Mouse (Mus musculus) hindbrain, embryonic 12.5 days (tissue): ENCODE data around the gene Igf2bp1. TPM values are rescaled to one million over a fixed set of nuclear protein-coding genes. Genes with fewer than 3 reads are reported as not detected.
A peak's percentile ranks its signal among the peaks of the same experiment; 100 is the strongest.

Experiments
- ATAC-seq: fragments of 200-750 bp; cut with Nextera tagmentation; 2 replicates; pipeline ENCODE4 v1.8.0; 2017; ENCODE audit warnings: moderate TSS enrichment; ENCODE audit not compliant: low FRiP score
- H3K27ac ChIP-seq: fragments of 300-500 bp; sonication (generic); 2 replicates; pipeline ENCODE4 v1.5.1; 2016; ENCODE audit warnings: mild to moderate bottlenecking
- H3K27me3 ChIP-seq: fragments of 300-500 bp; sonication (generic); 2 replicates; pipeline ENCODE4 v1.6.1; 2016; ENCODE audit warnings: mild to moderate bottlenecking
- H3K36me3 ChIP-seq: fragments of 300-500 bp; sonication (generic); 2 replicates; pipeline ENCODE4 v1.6.1; 2016; ENCODE audit warnings: mild to moderate bottlenecking
- H3K4me1 ChIP-seq: fragments of 300-500 bp; sonication (generic); 2 replicates; pipeline ENCODE4 v1.6.1; 2016
- H3K4me2 ChIP-seq: fragments of 300-500 bp; sonication (generic); replicated peaks from 2 replicates; pipeline ENCODE4 v1.6.1; 2016; ENCODE audit warnings: mild to moderate bottlenecking
- H3K4me3 ChIP-seq: fragments of 300-500 bp; sonication (generic); 2 replicates; pipeline ENCODE4 v1.5.1; 2016; ENCODE audit warnings: mild to moderate bottlenecking
- H3K9ac ChIP-seq: fragments of 300-500 bp; sonication (generic); 2 replicates; pipeline ENCODE4 v1.6.1; 2016; ENCODE audit warnings: mild to moderate bottlenecking, moderate library complexity
- H3K9me3 ChIP-seq: fragments of 300-500 bp; sonication (generic); replicated peaks from 2 replicates; pipeline ENCODE4 v1.6.1; 2016; ENCODE audit warnings: mild to moderate bottlenecking
- WGBS: fragments of 180-500 bp; shearing (Covaris S2); methylation state at CpG from one replicate; pipeline ENCODE4 v1.1.7; 2016; 5-methylcytosine and 5-hydroxymethylcytosine counted together
- polyA plus RNA-seq: library from polyadenylated mRNA; unstranded; fragments of >200 nt; fragmentation: Nextera tagmentation; extraction: Ambion mirVana; gene quantifications from 2 replicates; pipeline ENCODE4 v1.2.1, GENCODE M21; 2016

The Igf2bp1 gene
- polyA plus RNA-seq, 1 experiment from 2014 or later = 73.3 TPM

DNA sequence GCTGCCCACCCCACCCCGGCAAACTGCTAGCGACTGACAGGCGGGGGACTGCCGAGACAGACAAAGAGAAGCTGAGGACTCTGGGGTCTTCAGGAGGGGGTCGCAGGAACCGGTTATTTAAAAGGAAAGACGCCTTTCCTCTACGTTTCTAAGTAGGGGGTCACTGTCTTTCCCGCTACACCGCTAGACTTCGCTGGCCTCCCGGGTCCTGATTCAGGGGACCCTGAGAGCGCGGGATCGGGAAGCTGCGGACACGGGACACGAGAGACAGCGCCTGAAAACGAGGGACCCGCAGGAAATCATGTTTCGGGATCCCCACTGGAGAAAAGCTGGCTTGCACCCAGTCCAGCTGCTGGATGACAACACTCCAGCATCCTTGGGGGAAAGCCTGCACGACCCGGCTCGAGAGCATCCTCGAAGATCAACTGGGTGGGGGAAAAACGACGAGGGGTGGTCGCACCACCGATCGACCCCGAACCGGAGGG, 669 bp upstream of the Igf2bp1 start:
- H3K4me2 ChIP-seq = peak overlapping the region; percentile 73
- peak overlapping the region; percentile 94 for H3K9ac ChIP-seq
- H3K9me3 ChIP-seq = no peaks in the 10 kb centered on the region
- no peaks in the 10 kb centered on the region for H3K36me3 ChIP-seq
- peak overlapping the region; percentile 98 for H3K27ac ChIP-seq
- ATAC-seq = peak; percentile 42; the same call in 1 of the 2 replicates
- WGBS = under 1% methylated on average over 33 of the region's 33 CpGs
- H3K27me3 ChIP-seq = no peaks in the 10 kb centered on the region
- peaks cover 21% of the 10 kb centered on the region for H3K4me1 ChIP-seq
- H3K4me3 ChIP-seq = peak overlapping the region; percentile 92

DNA sequence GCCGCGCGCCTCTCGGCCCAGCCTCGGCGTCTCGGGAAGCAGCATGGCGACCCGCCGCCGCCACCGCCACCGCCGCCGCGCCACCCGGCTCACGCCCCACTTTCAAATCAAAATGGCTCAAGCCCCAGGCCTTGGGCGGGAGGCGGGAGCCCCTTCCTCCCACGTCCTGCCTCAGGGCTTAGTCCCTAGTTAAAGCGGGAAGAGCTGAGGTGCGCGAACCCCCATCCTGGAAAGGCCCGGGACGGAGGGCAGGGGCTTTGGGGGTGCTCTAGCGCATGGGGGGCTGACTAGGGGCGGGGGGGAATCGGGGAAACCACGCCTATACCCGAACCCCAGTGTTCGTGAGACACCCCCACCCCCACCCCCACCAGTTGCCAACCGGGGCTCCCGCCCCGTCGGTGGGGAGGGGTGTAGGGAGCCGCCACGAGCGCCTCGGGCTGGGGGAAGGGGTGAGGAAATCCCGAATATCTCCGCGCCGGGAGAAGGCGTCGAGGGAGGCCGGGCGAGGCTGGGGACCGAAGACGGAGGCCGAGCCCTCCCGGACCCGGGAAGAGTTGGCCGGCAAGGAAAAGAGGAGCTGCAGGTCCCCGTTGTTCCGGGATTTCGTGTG, 842 bp downstream of the Igf2bp1 start:
- Histone ChIP-seq H3K4me3 (peak overlapping the region; percentile 92), H3K4me2 (peak overlapping the region; percentile 73), H3K36me3 (no peaks in the 10 kb centered on the region), H3K27me3 (no peaks in the 10 kb centered on the region), H3K9ac (peak overlapping the region; percentile 94), H3K27ac (peak overlapping the region; percentile 98), H3K4me1 (peaks cover 30% of the 10 kb centered on the region), H3K9me3 (no peaks in the 10 kb centered on the region)
- 0 out of 2 replicates have a peak, but pooled peaks have one; percentile 2 for ATAC-seq
- WGBS = 1% methylated on average over 38 of the region's 57 CpGs

DNA sequence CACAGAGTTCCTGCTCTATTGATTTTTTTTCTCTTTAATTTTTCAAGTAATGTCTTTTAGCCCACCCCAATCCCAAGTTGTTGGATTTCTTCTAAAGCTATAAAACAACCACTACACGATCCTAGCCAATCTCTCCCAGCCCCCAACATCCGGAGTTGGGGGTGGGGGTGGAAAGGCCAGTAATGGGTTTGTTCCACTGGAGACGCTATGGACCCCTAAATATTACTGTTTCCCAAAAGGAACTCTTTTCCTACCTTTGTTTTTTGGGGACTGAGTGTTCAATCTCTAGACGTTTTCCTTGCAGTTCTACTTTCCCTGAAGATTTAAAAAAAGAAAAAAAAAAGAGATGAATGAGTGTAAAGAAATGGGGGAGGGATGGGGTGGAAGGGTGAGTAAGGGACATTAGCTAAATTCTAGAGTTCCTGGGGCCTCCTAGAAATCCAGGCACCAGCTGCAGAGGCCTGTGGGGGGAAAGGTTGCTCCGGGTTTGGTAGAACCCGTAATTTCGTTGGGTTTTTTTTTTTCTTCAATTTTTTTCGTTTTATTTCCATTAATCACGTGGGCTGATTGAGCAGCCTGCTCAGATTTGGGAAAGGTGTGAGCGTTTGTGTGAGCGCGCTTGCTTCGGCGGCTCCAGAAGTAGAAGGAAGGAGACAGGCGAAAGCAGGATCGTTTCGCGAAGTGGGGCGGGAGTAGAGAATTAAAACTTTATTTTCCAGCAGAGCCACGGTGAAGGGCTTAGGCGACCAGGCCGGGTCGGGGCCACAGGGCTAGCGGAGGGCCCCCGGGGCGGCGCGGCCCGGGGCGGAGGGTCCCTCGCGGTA, 1.6 kb downstream of the Igf2bp1 start:
- Histone ChIP-seq H3K4me1 (peaks cover 30% of the 10 kb centered on the region), H3K9ac (peak overlapping the region; percentile 94), H3K4me2 (peak overlapping the region; percentile 73), H3K36me3 (no peaks in the 10 kb centered on the region), H3K4me3 (peak overlapping the region; percentile 92), H3K27ac (peak overlapping the region; percentile 98), H3K27me3 (no peaks in the 10 kb centered on the region), H3K9me3 (no peaks in the 10 kb centered on the region)
- under 1% methylated on average over 32 of the region's 32 CpGs for WGBS
- ATAC-seq = no peak

DNA sequence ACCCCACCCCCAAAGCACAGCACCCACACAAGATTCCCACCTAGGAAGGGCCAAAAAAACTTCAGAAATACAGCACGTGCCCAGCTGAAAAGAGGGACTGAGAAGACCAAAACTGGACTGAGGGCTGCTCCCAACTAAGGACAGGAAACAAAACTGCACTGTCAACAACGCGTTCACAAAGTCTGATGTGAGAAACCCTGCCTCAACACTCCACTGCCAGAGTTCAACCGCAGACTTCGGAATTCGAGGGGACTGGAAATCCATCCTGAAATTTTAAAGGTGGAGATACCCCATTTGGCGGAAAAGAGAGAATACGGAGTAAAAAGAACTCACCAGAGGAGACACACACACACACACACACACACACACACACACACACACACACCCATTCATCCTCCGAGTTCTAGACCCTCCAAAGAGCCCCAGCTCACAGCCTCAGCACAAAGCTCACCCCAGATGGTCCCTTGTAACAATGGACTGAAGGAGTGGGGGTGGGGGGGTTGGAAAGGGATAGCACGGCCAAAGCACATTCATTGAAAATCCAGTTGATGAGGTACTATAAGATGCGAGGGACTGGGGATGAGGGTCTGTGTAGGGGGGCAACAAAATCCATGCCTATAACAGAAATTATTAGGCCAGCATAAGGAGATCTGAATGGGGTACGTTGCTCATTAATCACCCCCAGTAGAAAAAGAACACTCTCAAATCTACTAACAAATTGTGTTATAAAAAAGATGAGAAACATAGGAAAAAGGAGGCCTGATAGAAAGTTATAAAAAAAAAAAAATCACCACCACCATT, 2.4 kb downstream of the Igf2bp1 start:
- 0% methylated on average over 12 of the region's 12 CpGs for WGBS
- H3K4me2 ChIP-seq = peak overlapping the region; percentile 73
- H3K4me3 ChIP-seq = peak overlapping the region; percentile 92
- no peaks in the 10 kb centered on the region for H3K27me3 ChIP-seq
- H3K9me3 ChIP-seq = no peaks in the 10 kb centered on the region
- ATAC-seq = no peak
- peaks cover 30% of the 10 kb centered on the region for H3K4me1 ChIP-seq
- H3K27ac ChIP-seq = peak overlapping the region; percentile 98
- peak overlapping the region; percentile 94 for H3K9ac ChIP-seq
- H3K36me3 ChIP-seq = no peaks in the 10 kb centered on the region

DNA sequence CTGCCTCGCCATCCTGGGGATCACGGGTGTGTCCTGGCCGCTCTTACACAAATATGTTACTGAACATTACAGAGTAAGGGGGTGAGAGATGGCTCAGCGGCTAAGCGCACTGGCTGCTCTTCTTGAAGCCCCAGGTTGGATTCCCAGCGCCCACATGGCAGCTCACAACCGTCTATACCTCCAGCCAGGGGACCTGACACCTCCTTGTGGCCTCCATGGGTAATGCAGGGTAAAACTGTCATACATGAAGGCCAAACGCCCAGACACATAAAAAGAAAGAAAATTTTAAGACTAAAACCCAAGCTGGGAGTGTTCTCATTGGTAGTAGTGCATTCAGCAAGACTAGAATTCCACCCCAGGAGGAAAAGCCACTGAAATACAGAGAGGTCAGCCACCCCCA, 11.6 kb downstream of the Igf2bp1 start:
- no peaks in the 10 kb centered on the region for H3K9me3 ChIP-seq
- H3K27ac ChIP-seq = no peak overlapping the region
- no peak overlapping the region for H3K4me2 ChIP-seq
- peaks cover 42% of the 10 kb centered on the region for H3K4me1 ChIP-seq
- no peak overlapping the region for H3K4me3 ChIP-seq
- no peaks in the 10 kb centered on the region for H3K27me3 ChIP-seq
- ATAC-seq = no peak
- no peak overlapping the region for H3K9ac ChIP-seq
- H3K36me3 ChIP-seq = peaks cover 21% of the 10 kb centered on the region
- WGBS = 95% methylated on average over 8 of the region's 8 CpGs

DNA sequence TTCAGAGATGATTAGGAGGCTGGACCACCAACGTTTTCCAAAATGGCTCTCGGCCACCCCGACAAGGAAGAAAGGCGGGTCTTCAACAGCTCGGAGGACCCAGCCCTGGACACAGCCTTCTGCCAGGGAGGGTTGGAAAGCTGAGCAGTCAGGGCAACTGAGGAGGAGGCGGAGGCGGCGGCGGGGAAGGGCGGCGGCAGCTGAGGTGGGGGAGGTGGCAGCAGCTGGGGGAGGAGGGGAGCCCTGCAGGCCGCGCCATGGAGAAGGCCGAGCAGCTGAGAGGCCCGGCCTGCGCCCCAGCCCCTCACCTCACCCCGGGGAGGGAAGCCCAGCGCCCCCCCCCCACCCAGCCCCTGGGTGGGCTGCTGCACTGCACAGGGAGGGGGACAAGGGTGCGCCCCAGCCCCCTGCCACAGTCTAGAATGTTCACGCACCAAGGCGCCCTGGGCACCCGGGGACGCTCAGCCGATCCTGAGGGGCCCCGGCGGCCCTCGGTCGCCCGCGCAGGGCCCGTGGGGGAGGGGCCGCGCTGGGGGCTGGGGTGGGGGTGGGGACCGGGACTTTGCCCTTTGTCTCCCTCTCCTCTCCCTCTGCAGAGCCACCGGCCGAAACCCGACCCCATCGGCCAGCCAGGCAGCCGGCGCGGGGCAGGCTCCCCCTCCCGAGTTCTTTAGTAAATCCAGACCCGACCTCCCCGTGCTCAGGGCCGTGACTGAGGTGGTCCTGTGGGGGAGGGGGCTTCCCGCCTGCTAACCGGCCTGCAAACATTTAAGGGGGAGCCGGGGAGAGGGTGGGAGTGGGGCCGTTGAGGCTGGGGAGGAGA, 14.6 kb downstream of the Igf2bp1 start:
- Histone ChIP-seq H3K36me3 (peaks cover 18% of the 10 kb centered on the region), H3K27me3 (no peaks in the 10 kb centered on the region), H3K27ac (peak overlapping the region; percentile 97), H3K4me3 (peak overlapping the region; percentile 50), H3K4me2 (peak overlapping the region; percentile 91), H3K9ac (peak overlapping the region; percentile 87), H3K9me3 (no peaks in the 10 kb centered on the region), H3K4me1 (peaks cover 55% of the 10 kb centered on the region)
- ATAC-seq = peak; percentile 85
- WGBS = under 1% methylated on average over 29 of the region's 49 CpGs

DNA sequence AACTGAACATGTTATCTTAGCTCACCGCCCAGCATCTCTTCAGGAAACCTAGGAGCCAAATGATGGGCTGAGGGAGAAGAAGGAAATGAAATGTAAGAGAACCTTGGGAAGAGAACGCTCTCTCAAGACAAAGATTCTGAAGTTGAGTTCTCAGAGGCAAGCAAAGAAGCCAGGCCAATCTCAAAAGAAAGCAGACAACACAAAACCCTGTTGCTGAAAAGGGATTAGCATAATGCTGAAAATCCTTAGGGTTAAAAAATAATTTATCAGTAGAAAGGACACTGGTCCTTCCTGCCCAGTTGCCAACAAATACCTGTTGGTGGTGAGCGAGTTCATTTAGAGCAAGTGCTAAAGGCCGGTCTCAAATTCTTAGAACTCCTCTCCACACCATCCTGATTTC, 15.3 kb downstream of the Igf2bp1 start:
- WGBS = 33% methylated on average over 4 of the region's 4 CpGs
- peak overlapping the region; percentile 97 for H3K27ac ChIP-seq
- peak overlapping the region; percentile 50 for H3K4me3 ChIP-seq
- no peaks in the 10 kb centered on the region for H3K27me3 ChIP-seq
- no peak for ATAC-seq
- H3K9me3 ChIP-seq = no peaks in the 10 kb centered on the region
- H3K36me3 ChIP-seq = peaks cover 18% of the 10 kb centered on the region
- H3K4me2 ChIP-seq = peak overlapping the region; percentile 91
- H3K9ac ChIP-seq = peak overlapping the region; percentile 36; the same call in 1 of the 2 replicates
- H3K4me1 ChIP-seq = peaks cover 55% of the 10 kb centered on the region

DNA sequence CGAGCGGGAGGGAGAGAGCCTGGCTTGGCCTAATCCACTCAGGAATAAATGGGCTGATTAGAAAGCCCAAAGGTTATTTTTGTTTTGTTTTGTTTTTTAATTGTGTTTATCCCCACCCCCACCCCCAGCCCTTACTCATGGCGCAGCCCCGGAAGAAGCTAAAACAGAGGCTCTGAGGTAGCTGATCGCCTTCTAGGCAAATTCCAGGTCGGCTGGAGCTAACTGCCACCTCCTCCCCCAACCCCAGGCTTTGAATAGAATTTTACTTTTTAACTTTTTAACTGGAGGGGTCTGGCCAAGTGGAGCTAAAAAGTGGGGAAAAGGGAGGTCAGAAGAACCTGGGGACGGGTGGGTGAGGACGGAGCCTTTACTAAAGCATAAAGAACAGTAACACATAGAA, 15.9 kb downstream of the Igf2bp1 start:
- WGBS = 47% methylated on average over 8 of the region's 8 CpGs
- H3K4me2 ChIP-seq = peak overlapping the region; percentile 91
- peaks cover 14% of the 10 kb centered on the region for H3K36me3 ChIP-seq
- H3K27ac ChIP-seq = peak overlapping the region; percentile 97
- ATAC-seq = no peak
- H3K9me3 ChIP-seq = no peaks in the 10 kb centered on the region
- 0 out of 2 replicates have a peak overlapping the region, but pooled peaks have one; percentile 36 for H3K9ac ChIP-seq
- no peaks in the 10 kb centered on the region for H3K27me3 ChIP-seq
- no peak overlapping the region for H3K4me3 ChIP-seq
- peaks cover 55% of the 10 kb centered on the region for H3K4me1 ChIP-seq

DNA sequence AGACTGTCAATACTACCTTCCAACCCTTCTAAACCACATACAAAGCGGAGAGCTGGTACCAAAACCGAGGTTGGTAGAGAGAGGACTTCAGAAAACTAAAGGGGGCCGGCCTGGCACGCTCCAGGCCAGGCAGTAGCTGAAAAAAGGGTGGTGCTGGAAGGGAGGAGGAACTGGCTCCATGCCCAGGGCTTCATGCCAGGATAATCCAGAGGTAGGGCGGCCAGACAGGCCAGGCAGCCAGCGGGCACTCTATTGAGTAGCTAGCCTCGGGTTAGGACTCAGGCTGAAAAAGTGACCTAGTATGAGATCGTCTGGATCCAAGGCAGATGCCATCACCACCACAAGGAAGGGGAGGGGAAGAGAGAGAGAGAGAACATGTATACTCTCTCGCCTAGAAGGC, 17.2 kb downstream of the Igf2bp1 start:
- ATAC-seq = no peak
- peak overlapping the region; percentile 37 for H3K27ac ChIP-seq
- H3K4me2 ChIP-seq = no peak overlapping the region
- H3K9ac ChIP-seq = no peak overlapping the region
- H3K9me3 ChIP-seq = no peaks in the 10 kb centered on the region
- no peak overlapping the region for H3K4me3 ChIP-seq
- no peaks in the 10 kb centered on the region for H3K27me3 ChIP-seq
- peaks cover 60% of the 10 kb centered on the region for H3K4me1 ChIP-seq
- WGBS = 61% methylated on average over 9 of the region's 9 CpGs
- 0 out of 2 replicates have a peak, but pooled peaks cover 4% of the 10 kb centered on the region for H3K36me3 ChIP-seq

DNA sequence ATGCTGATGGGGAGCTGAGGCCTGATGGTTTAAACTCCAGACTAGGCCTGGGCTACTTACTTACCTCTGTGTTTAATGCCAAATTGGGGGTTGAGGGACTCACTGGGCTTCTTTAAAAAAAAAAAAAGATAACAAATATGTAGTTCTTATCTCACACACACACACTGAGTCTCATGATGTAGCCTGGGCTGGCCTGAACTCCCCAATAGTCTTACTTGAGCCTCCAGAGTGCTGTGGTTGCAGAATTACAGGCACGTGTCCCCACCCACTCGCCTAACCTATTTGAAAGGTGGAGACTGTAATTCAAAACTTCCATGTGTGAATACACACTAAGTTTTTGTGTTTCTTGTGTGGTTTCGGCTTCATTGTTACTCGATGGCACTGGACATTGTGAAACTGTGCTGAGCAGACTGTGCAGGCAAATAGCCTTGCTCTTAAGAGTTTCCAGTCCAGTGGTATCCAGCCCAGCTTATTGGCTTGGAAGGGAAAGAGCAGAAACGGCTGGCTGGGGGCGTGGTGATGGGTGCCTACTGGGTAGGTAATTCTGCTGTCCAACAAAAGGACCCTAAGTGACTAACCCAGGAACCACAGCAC, 17.8 kb downstream of the Igf2bp1 start:
- H3K4me3 ChIP-seq = no peak overlapping the region
- no peak overlapping the region for H3K4me2 ChIP-seq
- WGBS = 80% methylated on average over 6 of the region's 6 CpGs
- no peaks in the 10 kb centered on the region for H3K27me3 ChIP-seq
- no peak overlapping the region for H3K9ac ChIP-seq
- H3K36me3 ChIP-seq = 0 out of 2 replicates have a peak, but pooled peaks cover 4% of the 10 kb centered on the region
- no peak for ATAC-seq
- peak overlapping the region; percentile 37; the same call in 1 of the 2 replicates for H3K27ac ChIP-seq
- H3K4me1 ChIP-seq = peaks cover 62% of the 10 kb centered on the region
- no peaks in the 10 kb centered on the region for H3K9me3 ChIP-seq

DNA sequence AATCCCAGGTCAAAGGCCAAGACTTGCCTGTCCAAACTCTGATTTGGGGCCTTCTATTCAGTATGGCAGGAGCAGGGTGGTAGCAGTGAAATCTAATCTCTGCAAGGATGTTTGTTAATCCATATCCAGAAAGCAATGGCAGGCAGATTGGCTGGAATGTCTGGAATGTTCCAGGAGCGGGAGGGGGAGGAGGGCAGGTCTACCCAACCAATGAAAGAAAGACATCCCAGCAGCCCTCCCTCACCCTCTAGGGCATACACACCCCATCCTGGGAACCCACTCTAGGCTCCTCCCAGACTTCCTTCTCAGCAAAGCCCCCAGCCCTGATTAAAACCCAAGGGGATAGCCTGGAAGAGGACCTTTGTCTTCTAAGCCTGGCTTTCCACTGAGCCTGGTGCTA, 23.3 kb downstream of the Igf2bp1 start:
- no peak overlapping the region for H3K9ac ChIP-seq
- H3K4me2 ChIP-seq = no peak overlapping the region
- WGBS = 60% methylated on average over 1 of the region's 1 CpGs
- no peak for ATAC-seq
- H3K4me1 ChIP-seq = peaks cover 20% of the 10 kb centered on the region
- peak overlapping the region; percentile 64 for H3K27ac ChIP-seq
- no peaks in the 10 kb centered on the region for H3K27me3 ChIP-seq
- no peak overlapping the region for H3K4me3 ChIP-seq
- no peaks in the 10 kb centered on the region for H3K9me3 ChIP-seq
- peaks cover 29% of the 10 kb centered on the region for H3K36me3 ChIP-seq
